Mouse (Mus musculus): ENCODE results near the gene Pgrmc2. TPM values are rescaled to one million over a fixed set of nuclear protein-coding genes. Genes with fewer than 3 reads are reported as not detected.

Pgrmc2 gene
- polyA plus RNA-seq, 1 experiment from 2014 or later: 96.2 TPM

DNA sequence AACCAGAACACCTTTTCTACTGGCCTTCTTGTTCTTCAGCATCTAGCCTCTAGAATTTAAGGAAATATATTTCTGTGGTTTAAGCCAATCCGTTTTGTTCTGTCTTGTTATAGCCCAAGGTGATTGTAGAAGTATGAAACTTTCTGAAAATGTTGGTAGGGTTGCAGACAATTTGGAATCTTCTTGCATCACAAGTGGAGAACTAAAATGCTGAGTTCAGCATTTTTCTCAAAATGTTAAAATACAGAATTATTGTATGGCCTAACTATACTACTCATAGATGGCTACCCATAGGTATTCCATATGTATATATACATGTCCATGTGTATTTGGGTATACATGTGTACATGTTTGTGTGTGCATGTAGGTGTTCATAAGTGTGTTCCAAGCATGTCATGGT lies 52.1 kb downstream of the Pgrmc2 start:
- no peak for TF ChIP-seq CTCF (IDR thresholded peaks at IDR 0.05; ENCODE audit: low read depth)
- Histone ChIP-seq H3K36me3 (ENCODE audit: control insufficient read depth, insufficient read depth) (no peaks in the 10 kb centered on the region), H3K9ac (ENCODE audit: low read depth, low read length) (no peak overlapping the region)

DNA sequence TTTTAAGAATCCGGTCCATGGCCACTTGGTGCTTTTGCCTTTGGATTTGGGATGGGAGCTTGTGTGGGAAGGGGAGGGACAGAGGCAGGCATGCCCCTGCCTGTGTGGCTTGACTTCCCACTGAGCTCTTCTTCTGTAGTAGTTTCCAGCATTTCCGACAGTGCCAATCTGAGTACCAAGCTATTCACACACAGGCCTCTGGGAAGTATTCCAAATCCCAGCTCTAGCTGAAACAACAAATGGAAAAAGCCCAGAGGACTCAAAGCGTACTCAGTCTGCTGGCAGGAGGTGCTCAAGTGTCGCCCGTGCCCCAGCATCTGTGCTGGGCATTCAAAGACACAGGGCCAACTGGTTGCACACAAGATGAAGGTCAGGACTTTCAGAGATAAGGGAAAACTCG lies 60.9 kb downstream of the Pgrmc2 start:
- Histone ChIP-seq H3K4me3 (ENCODE audit: low read depth, low read length) (no peak overlapping the region), H3K4me2 (replicated peaks; ENCODE audit: low read depth) (no peak overlapping the region), H3K9me3 (ENCODE audit: control insufficient read depth) (no peaks in the 10 kb centered on the region), H3K4me1 (replicated peaks; ENCODE audit: control insufficient read depth, insufficient read depth, low read length) (no peaks in the 10 kb centered on the region), H3K27ac (ENCODE audit: low read depth, low read length) (no peak overlapping the region), H3K9ac (ENCODE audit: low read depth, low read length) (no peak overlapping the region), H3K27me3 (replicated peaks; ENCODE audit: control insufficient read depth, insufficient read depth, low read length) (no peaks in the 10 kb centered on the region), H3K36me3 (ENCODE audit: control insufficient read depth, insufficient read depth) (no peaks in the 10 kb centered on the region)
- ATAC-seq: no peak
- no peak for TF ChIP-seq CTCF (IDR thresholded peaks at IDR 0.05; ENCODE audit: low read depth)
- 74% methylated on average over 6 of the region's 6 CpGs for WGBS

More for the DNA sequence above, 52.1 kb downstream of the Pgrmc2 start:
- WGBS: 92% methylated on average over 1 of the region's 1 CpGs
- Histone ChIP-seq H3K27me3 (replicated peaks; ENCODE audit: control insufficient read depth, insufficient read depth, low read length) (no peaks in the 10 kb centered on the region), H3K9me3 (ENCODE audit: control insufficient read depth) (no peaks in the 10 kb centered on the region), H3K4me1 (replicated peaks; ENCODE audit: control insufficient read depth, insufficient read depth, low read length) (no peaks in the 10 kb centered on the region), H3K27ac (ENCODE audit: low read depth, low read length) (no peak overlapping the region), H3K4me2 (replicated peaks; ENCODE audit: low read depth) (no peak overlapping the region), H3K4me3 (ENCODE audit: low read depth, low read length) (no peak overlapping the region)
- ATAC-seq: no peak

DNA sequence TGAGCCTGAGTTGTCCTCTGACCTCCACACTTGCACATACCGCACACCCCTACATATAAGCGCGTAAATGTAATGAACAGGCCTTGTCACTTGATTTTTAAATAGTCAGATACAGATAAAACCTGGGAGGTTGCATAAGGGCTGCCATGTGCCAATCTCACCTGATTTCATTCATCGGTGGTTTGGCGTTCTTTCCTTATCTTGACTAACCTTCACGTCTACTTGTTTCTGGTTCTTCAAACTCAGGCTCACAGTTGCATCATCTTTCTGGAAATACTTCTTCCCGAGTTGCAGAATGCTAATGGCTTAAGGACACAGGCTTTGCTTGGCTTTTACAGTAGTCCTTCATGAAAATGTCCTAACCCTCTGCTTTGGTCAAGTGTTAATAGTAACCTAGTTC lies 62.2 kb downstream of the Pgrmc2 start:
- Histone ChIP-seq H3K27ac (ENCODE audit: low read depth, low read length) (no peak overlapping the region), H3K27me3 (replicated peaks; ENCODE audit: control insufficient read depth, insufficient read depth, low read length) (no peaks in the 10 kb centered on the region), H3K9me3 (ENCODE audit: control insufficient read depth) (no peaks in the 10 kb centered on the region), H3K4me1 (replicated peaks; ENCODE audit: control insufficient read depth, insufficient read depth, low read length) (no peaks in the 10 kb centered on the region), H3K4me3 (ENCODE audit: low read depth, low read length) (no peak overlapping the region), H3K4me2 (replicated peaks; ENCODE audit: low read depth) (no peak overlapping the region), H3K36me3 (ENCODE audit: control insufficient read depth, insufficient read depth) (no peaks in the 10 kb centered on the region), H3K9ac (ENCODE audit: low read depth, low read length) (no peak overlapping the region)
- no peak for TF ChIP-seq CTCF (IDR thresholded peaks at IDR 0.05; ENCODE audit: low read depth)
- ATAC-seq: no peak
- WGBS: 61% methylated on average over 7 of the region's 7 CpGs

DNA sequence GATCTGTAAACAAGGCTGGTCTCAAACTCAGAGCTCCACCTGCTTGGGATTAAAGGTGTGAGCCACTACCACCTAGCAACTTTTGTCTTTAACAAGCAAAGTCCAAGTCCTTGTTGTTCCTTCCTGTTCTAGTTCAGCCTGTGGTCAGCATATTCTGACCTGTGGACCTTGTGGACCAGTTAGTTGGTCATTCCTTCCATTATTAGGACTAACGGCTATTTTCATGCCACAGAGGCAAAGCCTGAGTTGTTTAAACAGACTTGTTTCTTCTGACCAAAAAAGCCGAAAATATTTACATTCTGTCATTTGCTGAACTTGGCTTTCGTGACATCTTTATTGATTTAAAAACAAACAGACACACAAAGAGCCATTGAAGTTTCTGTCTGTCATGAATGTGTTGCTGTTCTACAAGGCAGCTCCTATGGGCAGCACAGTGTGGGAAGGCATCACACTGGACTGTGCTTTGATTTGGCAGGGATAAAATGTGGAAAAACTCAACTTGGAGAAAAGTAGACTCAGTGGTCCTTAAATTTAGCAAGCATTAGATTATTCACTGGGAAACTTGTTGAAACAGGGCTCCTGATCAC lies 64.7 kb downstream of the Pgrmc2 start:
- H3K4me2 ChIP-seq (replicated peaks; ENCODE audit: low read depth): no peak overlapping the region
- H3K4me3 ChIP-seq (ENCODE audit: low read depth, low read length): no peak overlapping the region
- WGBS: 54% methylated on average over 3 of the region's 3 CpGs
- no peaks in the 10 kb centered on the region for H3K36me3 ChIP-seq (ENCODE audit: control insufficient read depth, insufficient read depth)
- H3K27me3 ChIP-seq (replicated peaks; ENCODE audit: control insufficient read depth, insufficient read depth, low read length): no peaks in the 10 kb centered on the region
- no peaks in the 10 kb centered on the region for H3K4me1 ChIP-seq (replicated peaks; ENCODE audit: control insufficient read depth, insufficient read depth, low read length)
- H3K27ac ChIP-seq (ENCODE audit: low read depth, low read length): no peak overlapping the region
- ATAC-seq: no peak
- H3K9me3 ChIP-seq (ENCODE audit: control insufficient read depth): no peaks in the 10 kb centered on the region
- TF ChIP-seq CTCF (IDR thresholded peaks at IDR 0.05; ENCODE audit: low read depth): no peak
- no peak overlapping the region for H3K9ac ChIP-seq (ENCODE audit: low read depth, low read length)

Other genes with a start within 250 kb of the Pgrmc2 start
- 7.8 and 9.1 TPM in 2 replicates for gene Mfsd8, start 236.2 kb downstream of the Pgrmc2 start, polyA plus RNA-seq (2015; fragmentation: Nextera tagmentation; extraction: Ambion mirVana)
- gene Abhd18, start 236.1 kb downstream of the Pgrmc2 start, polyA plus RNA-seq (2015; fragmentation: Nextera tagmentation; extraction: Ambion mirVana): 10.3 and 11.9 TPM in 2 replicates
- 0.18 TPM in 2 replicates for gene 1700034I23Rik, start 180.5 kb downstream of the Pgrmc2 start, polyA plus RNA-seq (2015; fragmentation: Nextera tagmentation; extraction: Ambion mirVana)
- 24.9 and 33.0 TPM in 2 replicates for gene Larp1b, start 133.2 kb downstream of the Pgrmc2 start, polyA plus RNA-seq (2015; fragmentation: Nextera tagmentation; extraction: Ambion mirVana)

Data from intestine, postnatal 0 days (tissue).